Mouse (Mus musculus) cortical plate, adult 2 months (tissue): Measurements from ENCODE around the gene Nckap5.

Experiments
- CTCF ChIP-seq: fragments of 200-500 bp; IDR thresholded peaks from 2 replicates; pipeline ENCODE4 v1.5.1; 2011; ENCODE audit warnings: mild to moderate bottlenecking, control low read depth, low read length; ENCODE audit not compliant: insufficient read depth; ENCODE audit errors: extremely low read depth
- POLR2A ChIP-seq: fragments of 200-500 bp; IDR thresholded peaks from 2 replicates; pipeline ENCODE4 v1.6.1; 2011; ENCODE audit warnings: mild to moderate bottlenecking, low read length, control low read depth; ENCODE audit not compliant: insufficient read depth; ENCODE audit errors: extremely low read depth

- no peak for TF ChIP-seq CTCF
- TF ChIP-seq POLR2A: no peak
These were observed 286.1 kb downstream of the Nckap5 start for GRCm38 (mm10) chr1:126544471-126544870.
